Comparison of ENCODE assay signal across 9 mouse cellular contexts in genomic region chr12:91799379-91799773, GRCm38 (mm10). TPM values are rescaled to one million over a fixed set of nuclear protein-coding genes. Genes with fewer than 3 reads are reported as not detected.
A peak's percentile ranks its signal among the peaks of the same experiment; 100 is the strongest.
DNase-seq lines count a peak whose midpoint lies in the region; ATAC-seq and TF ChIP-seq lines count a peak whose summit lies in the region.
"Had no signal": no experiment of that assay in that cellular context is flagged by ENCODE, and none has a peak within 500 bp of the region (broad histone marks: within the 10 kb centered on the region; RNA-seq: fewer than 3 reads in every experiment).

No protein-coding gene starts in this region.

- H3K27me3 ChIP-seq in G1E (ENCODE audit: insufficient read depth, low read length): peaks cover 11% of the 10 kb centered on the region

- H3K36me3 ChIP-seq in G1E (replicated peaks): no peaks in the 10 kb centered on the region
- H3K36me3 ChIP-seq: neural tube, embryonic 13.5 days had no signal

- ATAC-seq in G1E (ENCODE audit: extremely low read depth, insufficient number of reproducible peaks, low FRiP score, poor library complexity, severe bottlenecking): no peak

- DNase-seq in cerebellum, postnatal 10 days: peak; percentile 49 to 74
- DNase-seq in cerebellum, postnatal 25 days: no peak
- no peak for DNase-seq in left cerebral cortex, adult 2 months (ENCODE audit: extremely low spot score in 1 of 2, low spot score in 2 of 2)
- no peak for DNase-seq in left cerebral cortex, adult 11 months (ENCODE audit: low spot score)
- no peak for DNase-seq in G1E (ENCODE audit: low spot score)
- DNase-seq in lung, postnatal 36 days: peak; percentile 57
- DNase-seq in urinary bladder, postnatal 14 days (ENCODE audit: low spot score): no peak
- no peak for DNase-seq in urinary bladder, adult 2 months (ENCODE audit: low spot score)

- no peak overlapping the region for H3K27ac ChIP-seq in left cerebral cortex, adult 2 months
- H3K27ac ChIP-seq: neural tube, embryonic 13.5 days had no signal

- no peak overlapping the region for H3K4me3 ChIP-seq in left cerebral cortex, adult 2 months
- H3K4me3 ChIP-seq in G1E (ENCODE audit: low read depth, low read length): no peak overlapping the region
- H3K4me3 ChIP-seq: neural tube, embryonic 13.5 days had no signal

- no peaks in the 10 kb centered on the region for H3K9me3 ChIP-seq in G1E (replicated peaks)
- H3K9me3 ChIP-seq: neural tube, embryonic 13.5 days had no signal

- TF ChIP-seq CTCF in left cerebral cortex, adult 2 months (IDR thresholded peaks at IDR 0.05): peak; percentile 86
- peak; percentile 77 for TF ChIP-seq CTCF in G1E (IDR thresholded peaks at IDR 0.05; ENCODE audit: low read depth, low read length)

- intact Hi-C loops in left cerebral cortex, adult 2 months (cut with DNase I): loop anchor here (1.0 to 2.0 kb wide), 3 partner anchors 159 to 399 kb away; no protein-coding TSS in a partner anchor

- peaks cover 38% of the 10 kb centered on the region for H3K4me1 ChIP-seq in G1E (ENCODE audit: insufficient read depth, low read depth, low read length)
- H3K4me1 ChIP-seq: neural tube, embryonic 13.5 days had no signal

RNA-seq across cellular contexts. Expression of gene Ston2, which starts 11.2 kb away (rescaled TPM):
- total RNA-seq in left cerebral cortex, adult 2 months (2021): 10 to 100 TPM; 17.1 to 20.2 TPM
- 110 TPM in 2 replicates for total RNA-seq in G1E (2014; fragmentation: Nextera tagmentation)
- total RNA-seq in G1E (2017): 33.4 and 34.0 TPM in 2 replicates
- polyA plus RNA-seq in G1E (2012): 69.8 and 74.5 TPM in 2 replicates
- 9.3 and 10.5 TPM in 2 replicates for polyA plus RNA-seq in urinary bladder, adult 2 months (2012; rRNA removed)

RNA-seq across cellular contexts. Expression of gene Sel1l, which starts 49.6 kb away (rescaled TPM):
- total RNA-seq in left cerebral cortex, adult 2 months (2021): 100 to 1,000 TPM; 158 to 172 TPM
- total RNA-seq in G1E (2014; fragmentation: Nextera tagmentation): 107 and 119 TPM in 2 replicates
- 67.7 and 80.1 TPM in 2 replicates for total RNA-seq in G1E (2017)
- polyA plus RNA-seq in G1E (2012): 57.1 and 64.9 TPM in 2 replicates
- 48.7 and 54.8 TPM in 2 replicates for polyA plus RNA-seq in urinary bladder, adult 2 months (2012; rRNA removed)

Comparison
In these comparisons a context has a peak if more than half of its experiments do, and no peak if none do; other contexts are left out.
1. DNase-seq: peak in cerebellum, postnatal 10 days (2 of 2) and lung, postnatal 36 days (single experiment); none in cerebellum, postnatal 25 days (0 of 2), left cerebral cortex, adult 2 months (0 of 2), left cerebral cortex, adult 11 months (single experiment), G1E (single experiment), urinary bladder, postnatal 14 days (single experiment) and urinary bladder, adult 2 months (single experiment).